Mouse (Mus musculus) limb, embryonic 12.5 days (tissue): Measurements from ENCODE around the gene Lrrc20. TPM values are rescaled to one million over a fixed set of nuclear protein-coding genes. Genes with fewer than 3 reads are reported as not detected.

Experiments used
- ATAC-seq: fragments of 200-750 bp; cut with Nextera tagmentation; 2 replicates; pipeline ENCODE4 v1.8.0; 2017; ENCODE audit warnings: low read depth, moderate TSS enrichment; ENCODE audit not compliant: insufficient number of reproducible peaks, insufficient read depth, low FRiP score, low TSS enrichment
- H3K27ac ChIP-seq: fragments of 300-500 bp; sonication (generic); 2 replicates; pipeline ENCODE4 v1.5.1; 2016; ENCODE audit warnings: mild to moderate bottlenecking, moderate library complexity
- H3K27me3 ChIP-seq: fragments of 300-500 bp; sonication (generic); 2 replicates; pipeline ENCODE4 v1.6.1; 2016; ENCODE audit warnings: mild to moderate bottlenecking, moderate library complexity
- H3K36me3 ChIP-seq: fragments of 300-500 bp; sonication (generic); 2 replicates; pipeline ENCODE4 v1.6.1; 2016; ENCODE audit warnings: mild to moderate bottlenecking, moderate library complexity
- H3K4me1 ChIP-seq: fragments of 300-500 bp; sonication (generic); replicated peaks from 2 replicates; pipeline ENCODE4 v1.6.1; 2016
- H3K4me2 ChIP-seq: fragments of 300-500 bp; sonication (generic); 2 replicates; pipeline ENCODE4 v1.6.1; 2016; ENCODE audit warnings: mild to moderate bottlenecking, moderate library complexity
- H3K4me3 ChIP-seq: fragments of 300-500 bp; sonication (generic); replicated peaks from 2 replicates; pipeline ENCODE4 v1.5.1; 2016; ENCODE audit warnings: mild to moderate bottlenecking
- H3K9ac ChIP-seq: fragments of 300-500 bp; sonication (generic); replicated peaks from 2 replicates; pipeline ENCODE4 v1.6.1; 2016; ENCODE audit warnings: mild to moderate bottlenecking, moderate library complexity
- H3K9me3 ChIP-seq: fragments of 300-500 bp; sonication (generic); 2 replicates; pipeline ENCODE4 v1.6.1; 2016; ENCODE audit warnings: mild to moderate bottlenecking, moderate library complexity
- WGBS: fragments of 180-500 bp; shearing (Covaris S2); methylation state at CpG from one replicate; pipeline ENCODE4 v1.1.7; 2016; 5-methylcytosine and 5-hydroxymethylcytosine counted together
- polyA plus RNA-seq: library from polyadenylated mRNA; unstranded; fragments of >200 nt; fragmentation: Nextera tagmentation; extraction: Ambion mirVana; gene quantifications from 2 replicates; pipeline ENCODE4 v1.2.1, GENCODE M21; 2016

Gene Lrrc20
- polyA plus RNA-seq, 1 experiment from 2014 or later: 11.6 TPM

DNA sequence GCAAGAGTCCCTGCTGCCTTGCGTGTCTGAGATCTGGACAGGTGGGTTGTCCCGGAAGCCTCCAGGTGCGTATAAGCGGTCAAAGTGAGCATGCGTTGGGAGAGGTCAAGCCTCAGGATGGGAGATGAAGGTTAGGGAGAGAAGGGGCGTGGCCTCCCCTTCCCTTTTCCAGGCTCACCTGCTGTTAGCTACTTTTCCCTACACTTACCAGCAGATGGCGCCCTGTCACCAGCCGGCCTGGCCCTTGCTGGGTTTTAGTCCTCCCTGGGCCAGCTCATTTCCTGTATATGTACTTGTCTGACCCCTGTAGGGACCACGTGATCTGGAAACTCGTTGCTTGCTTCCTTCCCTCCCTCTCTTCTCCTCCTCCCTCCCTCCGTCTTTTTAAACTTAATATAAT, 16.4 kb downstream of the Lrrc20 start:
- no peak overlapping the region for H3K4me3 ChIP-seq
- no peaks in the 10 kb centered on the region for H3K27me3 ChIP-seq
- H3K36me3 ChIP-seq: no peaks in the 10 kb centered on the region
- H3K9ac ChIP-seq: no peak overlapping the region
- ATAC-seq: no peak
- no peak overlapping the region for H3K27ac ChIP-seq
- no peaks in the 10 kb centered on the region for H3K9me3 ChIP-seq
- WGBS: 8% methylated on average over 11 of the region's 11 CpGs
- no peak overlapping the region for H3K4me2 ChIP-seq
- H3K4me1 ChIP-seq: peaks cover 27% of the 10 kb centered on the region

DNA sequence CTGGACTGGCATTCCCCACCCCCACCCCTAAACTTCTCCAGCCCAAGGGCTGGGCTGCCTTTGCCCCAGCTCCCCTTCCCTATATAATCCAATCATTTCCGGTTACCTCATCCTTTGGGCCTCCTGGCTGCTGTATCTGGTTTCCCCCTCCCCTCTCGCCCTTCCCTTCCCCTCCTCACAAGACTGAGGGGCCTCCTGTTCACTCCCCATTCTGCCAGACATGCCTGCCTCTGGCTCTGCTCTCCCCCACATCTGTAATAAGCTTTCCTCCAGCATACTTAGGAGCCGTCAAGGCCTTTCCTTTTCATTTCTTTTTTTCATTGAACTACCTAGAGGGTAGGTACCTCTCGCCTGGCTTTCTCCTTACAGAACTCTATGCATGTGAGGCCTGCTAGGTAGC, 19.9 kb downstream of the Lrrc20 start:
- 30% methylated on average over 4 of the region's 4 CpGs for WGBS
- H3K9ac ChIP-seq: peak overlapping the region; percentile 37; the same call in 1 of the 2 replicates
- no peaks in the 10 kb centered on the region for H3K36me3 ChIP-seq
- peaks cover 46% of the 10 kb centered on the region for H3K4me1 ChIP-seq
- peak; percentile 70; the same call in 1 of the 2 replicates for ATAC-seq
- no peaks in the 10 kb centered on the region for H3K9me3 ChIP-seq
- no peak overlapping the region; the same call in 1 of the 2 replicates for H3K4me2 ChIP-seq
- peak overlapping the region; percentile 94 for H3K27ac ChIP-seq
- H3K27me3 ChIP-seq: no peaks in the 10 kb centered on the region
- no peak overlapping the region for H3K4me3 ChIP-seq

DNA sequence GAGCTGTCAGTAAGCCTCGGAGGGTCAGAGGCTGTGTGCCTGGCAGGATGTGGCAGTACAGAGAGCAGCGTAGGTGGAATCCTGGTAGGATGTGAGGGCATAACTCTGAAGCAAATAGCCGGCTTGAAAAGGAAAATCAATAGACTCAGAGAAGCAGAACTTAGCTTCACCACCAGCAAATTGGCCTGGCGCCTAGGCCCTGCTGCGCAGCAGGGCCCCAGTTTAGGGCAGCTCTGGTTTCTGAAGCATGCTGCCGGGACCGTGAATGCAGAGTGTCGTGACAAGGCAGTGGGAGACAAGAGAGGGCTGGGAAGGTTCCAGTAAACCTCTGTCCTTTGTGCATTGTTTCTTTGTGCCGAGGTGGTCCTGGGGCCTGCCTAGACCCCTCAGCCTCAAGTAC, 20.6 kb downstream of the Lrrc20 start:
- H3K4me2 ChIP-seq: no peak overlapping the region
- ATAC-seq: no peak
- H3K4me3 ChIP-seq: no peak overlapping the region
- H3K9me3 ChIP-seq: no peaks in the 10 kb centered on the region
- H3K4me1 ChIP-seq: peaks cover 46% of the 10 kb centered on the region
- H3K27me3 ChIP-seq: no peaks in the 10 kb centered on the region
- peak overlapping the region; percentile 94 for H3K27ac ChIP-seq
- WGBS: 52% methylated on average over 9 of the region's 9 CpGs
- no peaks in the 10 kb centered on the region for H3K36me3 ChIP-seq
- H3K9ac ChIP-seq: peak overlapping the region; percentile 37; the same call in 1 of the 2 replicates

DNA sequence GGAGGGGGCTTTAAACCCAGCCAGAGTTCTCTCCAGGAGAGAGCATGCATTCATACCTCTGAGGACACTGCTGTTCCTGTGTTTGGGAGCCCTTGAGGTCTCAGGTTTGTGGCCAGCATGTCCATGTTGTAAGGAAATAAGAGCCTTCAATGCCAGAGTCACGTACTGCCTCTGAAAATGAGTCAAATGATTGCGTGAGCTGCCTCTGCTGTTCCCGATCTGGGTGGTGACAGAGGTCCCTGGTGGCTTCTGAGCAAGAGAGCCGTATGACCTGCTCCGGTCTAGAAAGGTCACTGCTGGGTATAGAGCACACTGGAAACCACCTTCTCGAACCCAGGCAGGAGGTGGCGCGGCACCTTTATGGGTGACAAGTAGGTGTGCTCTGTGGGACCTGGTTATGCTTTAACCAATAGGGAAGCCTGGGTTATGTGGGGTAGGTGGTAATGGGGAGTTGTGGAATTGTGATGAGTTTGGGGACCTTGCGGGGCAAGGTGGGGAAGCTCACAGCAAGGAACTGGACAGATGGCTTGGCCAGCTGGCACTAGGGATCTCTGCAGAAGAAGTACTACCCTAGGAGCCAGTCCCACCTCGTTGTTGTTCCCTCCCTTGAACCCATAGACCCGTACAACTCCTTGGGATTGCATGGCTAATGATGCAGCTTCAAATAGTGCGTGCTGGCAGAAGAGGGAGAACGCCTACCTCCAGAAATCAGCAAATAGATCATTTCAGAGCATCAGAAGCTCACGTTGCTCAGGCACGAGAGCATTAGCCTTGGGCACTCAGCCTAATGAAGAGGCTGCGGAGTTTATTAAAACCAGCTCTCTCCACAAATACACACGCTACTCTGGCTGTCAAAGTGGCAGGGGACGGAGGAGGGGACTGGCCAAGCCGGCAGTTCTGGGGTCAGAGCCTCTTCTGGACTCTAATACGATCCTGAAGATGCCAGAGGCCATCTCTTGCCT, 24.2 kb downstream of the Lrrc20 start:
- WGBS: 57% methylated on average over 20 of the region's 20 CpGs
- no peaks in the 10 kb centered on the region for H3K27me3 ChIP-seq
- no peak for ATAC-seq
- no peaks in the 10 kb centered on the region for H3K9me3 ChIP-seq
- no peaks in the 10 kb centered on the region for H3K36me3 ChIP-seq
- no peak overlapping the region for H3K27ac ChIP-seq
- no peak overlapping the region for H3K4me2 ChIP-seq
- H3K4me3 ChIP-seq: no peak overlapping the region
- H3K4me1 ChIP-seq: peaks cover 40% of the 10 kb centered on the region
- no peak overlapping the region for H3K9ac ChIP-seq

GRCm38 (mm10) chr10:61500756-61501155, 25.2 kb downstream of the Lrrc20 start:
- Histone ChIP-seq H3K36me3 (no peaks in the 10 kb centered on the region), H3K4me2 (no peak overlapping the region), H3K27me3 (no peaks in the 10 kb centered on the region), H3K4me3 (no peak overlapping the region), H3K27ac (no peak overlapping the region), H3K4me1 (peaks cover 31% of the 10 kb centered on the region), H3K9ac (no peak overlapping the region), H3K9me3 (no peaks in the 10 kb centered on the region)
- no peak for ATAC-seq
- 62% methylated on average over 7 of the region's 7 CpGs for WGBS

DNA sequence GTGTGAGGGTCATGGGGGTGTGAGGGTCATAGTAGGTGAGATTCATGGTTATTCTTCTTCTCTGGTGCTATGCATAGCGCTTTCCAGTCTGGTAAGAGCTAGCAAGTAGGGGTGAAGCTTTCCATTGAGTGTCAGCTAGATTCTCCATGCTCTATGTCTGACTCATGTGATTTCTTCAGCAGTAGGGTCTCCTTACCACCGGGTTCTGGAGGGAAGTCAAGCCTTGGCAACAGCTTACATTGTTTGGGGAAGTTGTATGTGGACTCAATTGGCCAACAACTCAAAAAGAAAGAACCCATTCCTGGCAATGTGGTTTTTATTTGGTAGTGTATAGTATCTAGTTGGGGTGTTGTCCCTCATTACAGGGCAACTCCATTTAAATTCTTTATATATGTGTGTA, 28.5 kb downstream of the Lrrc20 start:
- no peaks in the 10 kb centered on the region for H3K27me3 ChIP-seq
- no peak overlapping the region for H3K4me3 ChIP-seq
- H3K4me2 ChIP-seq: no peak overlapping the region
- no peaks in the 10 kb centered on the region for H3K36me3 ChIP-seq
- no peak for ATAC-seq
- H3K9ac ChIP-seq: no peak overlapping the region
- H3K4me1 ChIP-seq: peaks cover 14% of the 10 kb centered on the region
- H3K9me3 ChIP-seq: no peaks in the 10 kb centered on the region
- H3K27ac ChIP-seq: no peak overlapping the region
- 92% methylated on average over 2 of the region's 2 CpGs for WGBS

DNA sequence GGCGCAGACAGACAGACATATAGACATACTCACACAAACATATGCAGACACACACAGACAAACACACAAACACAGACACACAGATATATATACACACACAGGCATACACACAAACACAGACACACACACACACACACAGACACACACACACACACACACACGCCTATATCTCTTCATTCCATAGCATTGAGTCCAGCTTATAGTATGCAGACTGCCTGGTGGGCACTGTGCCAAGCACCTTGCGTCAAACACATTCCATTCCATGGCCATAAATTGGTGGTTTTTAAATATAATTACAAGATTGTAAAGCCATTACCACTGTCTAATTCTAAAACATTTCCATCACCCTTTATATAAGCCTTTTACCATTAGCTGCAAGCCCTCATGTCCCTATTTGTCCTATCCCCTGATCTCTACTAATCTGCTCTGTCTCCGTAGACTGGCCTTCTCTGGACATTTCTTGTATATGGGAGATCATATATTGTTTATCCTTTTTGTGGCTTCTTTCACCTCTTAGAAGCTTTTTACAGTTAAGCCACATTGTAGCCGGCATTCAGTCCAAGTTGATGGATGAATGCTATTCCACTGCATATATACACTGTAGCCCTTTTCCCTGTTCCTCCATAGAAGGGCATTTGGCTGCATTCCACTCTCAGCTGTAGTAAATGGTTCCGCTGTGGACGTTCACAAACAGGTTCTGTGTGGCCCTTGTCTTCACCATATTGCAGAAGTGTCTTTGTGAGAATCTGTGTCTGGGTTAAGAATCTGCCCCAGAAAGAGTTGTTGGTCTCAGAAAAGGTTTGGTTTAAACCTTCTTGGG, 31.0 kb downstream of the Lrrc20 start:
- Histone ChIP-seq H3K36me3 (no peaks in the 10 kb centered on the region), H3K4me2 (no peak overlapping the region), H3K27me3 (no peaks in the 10 kb centered on the region), H3K9ac (no peak overlapping the region), H3K4me3 (no peak overlapping the region), H3K9me3 (no peaks in the 10 kb centered on the region), H3K4me1 (peaks cover 13% of the 10 kb centered on the region), H3K27ac (no peak overlapping the region)
- 86% methylated on average over 7 of the region's 7 CpGs for WGBS
- no peak for ATAC-seq

DNA sequence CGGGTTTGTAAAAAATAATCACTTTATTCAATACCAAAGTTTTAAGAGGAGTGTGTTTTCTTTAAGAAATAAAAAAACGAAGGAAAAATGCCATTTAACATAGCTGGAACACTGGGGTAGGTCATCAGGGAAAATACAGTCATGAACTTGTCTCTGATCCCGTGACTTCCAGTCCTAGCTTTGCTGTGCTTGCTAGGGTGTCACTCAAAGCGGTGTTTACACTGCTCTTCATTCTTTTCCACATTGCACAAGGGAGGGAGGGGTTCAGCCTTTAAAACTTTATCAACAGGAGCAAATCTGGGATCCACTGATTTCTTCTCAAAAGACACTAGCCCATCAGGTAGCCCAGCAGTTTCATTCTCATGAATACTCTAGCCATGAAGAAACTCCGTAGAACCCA, 34.3 kb downstream of the Lrrc20 start:
- H3K27me3 ChIP-seq: no peaks in the 10 kb centered on the region
- no peak overlapping the region for H3K27ac ChIP-seq
- no peak for ATAC-seq
- 90% methylated on average over 5 of the region's 5 CpGs for WGBS
- no peaks in the 10 kb centered on the region for H3K36me3 ChIP-seq
- no peaks in the 10 kb centered on the region for H3K9me3 ChIP-seq
- H3K4me3 ChIP-seq: no peak overlapping the region
- H3K4me1 ChIP-seq: peaks cover 24% of the 10 kb centered on the region
- no peak overlapping the region for H3K9ac ChIP-seq
- H3K4me2 ChIP-seq: no peak overlapping the region

DNA sequence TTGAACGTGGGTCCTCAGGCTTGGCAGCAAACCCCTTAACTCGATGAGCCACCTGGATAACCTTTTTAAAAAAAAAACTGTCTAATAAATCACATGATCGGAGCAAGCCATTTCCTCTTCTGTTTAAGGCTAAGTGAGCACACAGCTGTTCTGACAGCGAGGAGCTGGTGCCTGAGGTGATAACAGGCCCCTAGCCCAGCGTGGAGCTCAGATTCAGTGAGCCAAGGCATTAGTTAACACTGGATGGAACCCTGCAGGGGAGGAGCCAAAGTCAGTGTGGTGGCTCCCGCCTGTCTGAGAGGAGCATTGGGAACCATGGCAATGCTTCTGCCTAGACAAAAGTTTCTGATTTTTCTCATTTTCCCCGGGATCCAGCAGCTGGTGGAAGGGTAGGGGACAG, 35.2 kb downstream of the Lrrc20 start:
- H3K4me1 ChIP-seq: peaks cover 24% of the 10 kb centered on the region
- H3K4me3 ChIP-seq: no peak overlapping the region
- no peaks in the 10 kb centered on the region for H3K36me3 ChIP-seq
- 28% methylated on average over 7 of the region's 7 CpGs for WGBS
- H3K4me2 ChIP-seq: no peak overlapping the region
- H3K9ac ChIP-seq: no peak overlapping the region
- no peaks in the 10 kb centered on the region for H3K27me3 ChIP-seq
- H3K9me3 ChIP-seq: no peaks in the 10 kb centered on the region
- no peak for ATAC-seq
- no peak overlapping the region for H3K27ac ChIP-seq

DNA sequence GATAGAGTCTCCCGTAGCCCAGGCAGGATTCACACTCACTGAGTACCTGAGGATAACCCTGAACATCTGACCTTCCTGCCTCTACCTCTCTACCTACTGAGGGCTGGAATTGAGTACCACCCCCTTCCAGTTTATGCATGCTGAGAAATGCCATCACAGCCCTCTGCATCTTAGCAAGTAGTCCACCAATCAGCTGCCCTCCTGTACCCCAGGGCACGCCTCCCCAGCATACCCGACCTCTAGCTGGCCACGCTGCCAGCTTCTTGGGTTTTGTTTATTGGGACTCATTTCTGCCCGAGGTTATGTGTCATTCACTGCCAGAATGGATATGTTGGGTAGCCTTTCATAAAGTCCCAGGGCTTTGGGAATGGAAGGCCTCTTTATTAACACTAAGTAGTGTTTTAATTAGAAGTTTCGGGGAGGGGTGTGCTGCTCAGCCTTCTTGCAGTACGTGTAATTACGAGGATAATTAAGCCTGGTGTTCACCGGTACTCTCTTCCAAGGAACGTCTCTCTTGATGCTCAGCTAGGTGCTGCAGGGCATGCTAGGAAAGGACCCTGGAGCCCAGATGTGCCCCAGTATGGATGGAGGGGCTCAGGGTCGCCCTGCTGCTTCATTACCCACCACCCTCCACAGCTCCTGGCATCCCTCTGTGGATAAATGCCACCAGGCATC, 36.8 kb downstream of the Lrrc20 start:
- Histone ChIP-seq H3K27me3 (no peaks in the 10 kb centered on the region), H3K4me2 (no peak overlapping the region), H3K4me1 (peaks cover 19% of the 10 kb centered on the region), H3K36me3 (no peaks in the 10 kb centered on the region), H3K27ac (no peak overlapping the region), H3K9me3 (no peaks in the 10 kb centered on the region), H3K9ac (no peak overlapping the region), H3K4me3 (no peak overlapping the region)
- ATAC-seq: no peak
- 48% methylated on average over 11 of the region's 11 CpGs for WGBS

DNA sequence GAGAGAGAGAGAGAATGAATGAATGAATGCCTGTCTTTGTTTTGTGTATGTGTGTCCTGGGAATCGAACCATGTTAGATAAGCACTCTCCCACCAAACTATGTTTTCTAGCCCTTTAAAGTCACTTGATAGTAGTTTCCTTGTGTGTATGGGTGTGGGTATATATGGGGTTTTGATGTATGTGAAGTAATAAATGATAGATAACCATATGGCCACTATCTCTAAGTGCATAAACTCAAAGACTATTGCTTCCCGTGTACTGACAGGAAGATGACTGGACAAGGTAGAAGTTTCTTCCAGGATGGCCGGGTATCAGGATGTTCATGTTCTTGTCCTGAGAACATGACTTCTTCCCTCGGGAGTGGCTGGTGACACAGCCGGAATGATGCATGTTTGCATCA, 41.3 kb downstream of the Lrrc20 start:
- H3K36me3 ChIP-seq: no peaks in the 10 kb centered on the region
- ATAC-seq: no peak
- H3K4me1 ChIP-seq: peaks cover 11% of the 10 kb centered on the region
- no peak overlapping the region for H3K27ac ChIP-seq
- 87% methylated on average over 5 of the region's 5 CpGs for WGBS
- H3K9me3 ChIP-seq: peaks cover 11% of the 10 kb centered on the region; the same call in 1 of the 2 replicates
- no peak overlapping the region for H3K4me2 ChIP-seq
- no peaks in the 10 kb centered on the region for H3K27me3 ChIP-seq
- H3K4me3 ChIP-seq: no peak overlapping the region
- H3K9ac ChIP-seq: no peak overlapping the region
